Mouse (Mus musculus) neural tube, embryonic 12.5 days (tissue): Measurements from ENCODE around the gene Olfr272. TPM values are rescaled to one million over a fixed set of nuclear protein-coding genes. Genes with fewer than 3 reads are reported as not detected.
A peak's percentile ranks its signal among the peaks of the same experiment; 100 is the strongest.

Experiments used
- ATAC-seq: fragments of 200-750 bp; cut with Nextera tagmentation; 2 replicates; pipeline ENCODE4 v1.8.0; 2017; ENCODE audit warnings: low read depth, mild to moderate bottlenecking, moderate TSS enrichment, moderate library complexity; ENCODE audit not compliant: low FRiP score
- H3K27ac ChIP-seq: fragments of 300-500 bp; sonication (generic); 2 replicates; pipeline ENCODE4 v1.5.1; 2016
- H3K27me3 ChIP-seq: fragments of 300-500 bp; sonication (generic); replicated peaks from 2 replicates; pipeline ENCODE4 v1.6.1; 2016; ENCODE audit warnings: mild to moderate bottlenecking
- H3K36me3 ChIP-seq: fragments of 300-500 bp; sonication (generic); 2 replicates; pipeline ENCODE4 v1.6.1; 2016; ENCODE audit warnings: mild to moderate bottlenecking
- H3K4me1 ChIP-seq: fragments of 300-500 bp; sonication (generic); 2 replicates; pipeline ENCODE4 v1.6.1; 2016
- H3K4me2 ChIP-seq: fragments of 300-500 bp; sonication (generic); replicated peaks from 2 replicates; pipeline ENCODE4 v1.6.1; 2016; ENCODE audit warnings: mild to moderate bottlenecking
- H3K4me3 ChIP-seq: fragments of 300-500 bp; sonication (generic); 2 replicates; pipeline ENCODE4 v1.5.1; 2016
- H3K9ac ChIP-seq: fragments of 300-500 bp; sonication (generic); 2 replicates; pipeline ENCODE4 v1.6.1; 2016; ENCODE audit warnings: mild to moderate bottlenecking
- H3K9me3 ChIP-seq: fragments of 300-500 bp; sonication (generic); 2 replicates; pipeline ENCODE4 v1.6.1; 2016; ENCODE audit warnings: mild to moderate bottlenecking
- WGBS: fragments of 180-500 bp; shearing (Covaris S2); methylation state at CpG from one replicate; pipeline ENCODE4 v1.1.7; 2016; 5-methylcytosine and 5-hydroxymethylcytosine counted together
- polyA plus RNA-seq: library from polyadenylated mRNA; unstranded; fragments of >200 nt; fragmentation: Nextera tagmentation; extraction: Ambion mirVana; gene quantifications from 2 replicates; pipeline ENCODE4 v1.2.1, GENCODE M21; 2016

The Olfr272 gene
- polyA plus RNA-seq, result not detected in 2 replicates

DNA sequence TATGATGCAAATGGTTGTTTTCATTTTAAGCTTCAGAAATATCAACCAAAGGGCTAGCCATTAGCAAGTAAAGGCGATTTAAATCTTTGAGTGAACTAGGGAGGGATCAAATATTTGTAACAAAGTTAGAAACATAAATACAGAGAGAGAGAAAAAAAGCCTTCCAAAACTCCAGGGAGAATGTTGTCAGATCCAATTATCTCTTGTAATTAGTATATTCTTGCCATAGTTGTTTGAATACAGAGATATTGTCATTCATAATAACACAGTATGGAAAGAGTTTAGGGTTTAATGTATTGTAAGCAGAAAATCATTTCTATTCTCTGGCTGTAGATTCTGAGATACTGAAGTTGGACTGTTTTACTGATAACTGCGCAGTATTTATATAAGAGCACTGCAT is at the start of gene Olfr272:
TSS of gene Olfr272 (minus strand) at position 101 of the 400 bp plus-strand sequence.
- Histone ChIP-seq H3K9me3 (no peaks in the 10 kb centered on the region), H3K4me3 (no peak within 1 kb of the TSS), H3K27me3 (no peaks in the 10 kb centered on the region), H3K4me1 (no peaks in the 10 kb centered on the region), H3K9ac (no peak within 1 kb of the TSS), H3K27ac (no peak within 1 kb of the TSS), H3K36me3 (no peaks in the 10 kb centered on the region), H3K4me2 (no peak within 1 kb of the TSS)
- no peak for ATAC-seq
- 89% methylated on average over 2 of the region's 2 CpGs for WGBS

DNA sequence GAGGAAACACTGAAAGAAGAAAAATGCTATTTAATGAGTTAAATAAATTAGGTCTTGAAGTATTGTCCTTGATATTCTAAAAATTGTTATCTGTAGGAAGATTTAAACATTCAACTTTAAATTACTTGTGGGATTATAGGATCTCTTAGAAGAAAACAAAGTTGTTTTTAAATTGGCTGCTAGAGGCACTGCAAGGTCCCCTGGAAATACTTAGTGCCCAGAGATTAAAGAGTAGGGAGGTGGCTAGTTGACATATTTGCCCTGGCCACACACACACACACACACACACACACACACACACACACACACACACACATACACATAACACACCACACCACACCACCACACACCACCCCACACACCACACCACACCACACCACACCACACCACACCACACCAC is 45.3 kb upstream of the Olfr272 start, which contains the start of gene Olfr270:
TSS of gene Olfr270 (plus strand) at position 301 of the 400 bp plus-strand sequence.
- ATAC-seq, result no peak
- Histone ChIP-seq H3K27ac (no peak within 1 kb of the TSS), H3K9ac (no peak within 1 kb of the TSS), H3K36me3 (no peaks in the 10 kb centered on the region), H3K9me3 (no peaks in the 10 kb centered on the region), H3K4me2 (no peak within 1 kb of the TSS), H3K4me3 (no peak within 1 kb of the TSS), H3K4me1 (no peaks in the 10 kb centered on the region), H3K27me3 (no peaks in the 10 kb centered on the region)

DNA sequence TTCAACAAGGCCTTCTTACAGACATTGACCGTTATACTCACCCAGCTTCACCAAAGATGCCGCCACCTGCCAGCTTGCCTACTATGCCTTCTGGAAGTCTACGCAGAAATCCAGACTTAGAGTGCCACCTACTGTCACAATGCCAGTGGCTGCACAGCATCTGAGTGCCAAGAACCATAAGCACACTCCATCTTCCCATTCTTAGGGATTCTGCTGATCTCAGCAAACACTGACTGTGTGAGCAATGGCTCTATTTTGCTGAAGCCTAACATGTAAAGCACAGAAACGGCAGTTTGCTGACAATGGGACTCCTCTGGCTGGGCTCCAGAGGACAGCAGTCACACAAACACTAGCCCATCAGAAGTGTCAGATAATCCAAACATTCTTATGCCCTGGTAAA is 39.7 kb upstream of the Olfr272 start:
- H3K9ac ChIP-seq, result no peak overlapping the region
- H3K4me2 ChIP-seq, result no peak overlapping the region
- no peaks in the 10 kb centered on the region for H3K9me3 ChIP-seq
- H3K27me3 ChIP-seq, result no peaks in the 10 kb centered on the region
- H3K4me1 ChIP-seq, result no peaks in the 10 kb centered on the region
- 44% methylated on average over 4 of the region's 4 CpGs for WGBS
- H3K36me3 ChIP-seq, result no peaks in the 10 kb centered on the region
- peak; percentile 25; the same call in 1 of the 2 replicates for ATAC-seq
- H3K27ac ChIP-seq, result no peak overlapping the region
- no peak overlapping the region for H3K4me3 ChIP-seq

DNA sequence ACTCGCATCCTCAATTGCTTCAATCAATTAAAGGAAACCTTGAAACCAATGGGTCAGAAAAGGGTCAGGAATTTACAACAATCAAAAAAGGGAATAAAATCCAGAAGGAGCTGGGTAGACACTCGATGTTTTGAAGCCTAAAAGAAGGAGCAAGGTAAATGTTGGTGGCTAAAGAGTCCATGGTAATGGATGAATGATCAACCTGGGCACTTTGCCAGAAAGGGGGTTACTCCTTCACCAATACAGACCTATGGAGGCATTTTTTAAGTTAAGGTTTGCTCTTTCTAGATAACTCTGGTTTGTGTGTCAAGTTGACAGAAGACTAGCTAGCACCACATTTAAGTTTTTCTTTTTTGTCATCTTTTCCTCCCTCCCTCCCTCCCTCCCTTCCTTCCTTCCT is 30.0 kb upstream of the Olfr272 start:
- Histone ChIP-seq H3K9me3 (no peaks in the 10 kb centered on the region), H3K4me3 (no peak overlapping the region), H3K27me3 (no peaks in the 10 kb centered on the region), H3K4me1 (no peaks in the 10 kb centered on the region), H3K27ac (no peak overlapping the region), H3K9ac (no peak overlapping the region), H3K4me2 (no peak overlapping the region), H3K36me3 (no peaks in the 10 kb centered on the region)
- ATAC-seq, result no peak
- 78% methylated on average over 2 of the region's 2 CpGs for WGBS

DNA sequence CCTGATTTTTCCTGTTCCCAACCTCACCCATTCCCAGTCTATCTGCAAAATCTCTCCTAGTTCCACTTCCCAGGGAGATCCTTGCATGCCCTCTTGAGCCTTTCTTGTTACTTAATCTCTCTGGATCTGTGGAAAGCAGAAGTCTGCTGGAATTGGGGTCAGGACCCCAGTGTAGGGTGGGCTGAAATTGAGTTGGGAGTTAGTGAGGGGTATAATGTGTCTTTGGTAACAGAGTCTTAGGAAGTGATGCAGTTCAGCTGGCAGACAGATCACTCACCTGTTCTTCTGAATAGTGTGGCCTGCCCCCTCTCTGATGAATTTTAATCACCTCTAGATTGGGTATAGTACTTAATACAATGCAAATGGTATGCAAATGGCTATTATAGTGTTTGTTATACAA is 27.7 kb upstream of the Olfr272 start:
- no peak overlapping the region for H3K27ac ChIP-seq
- H3K9ac ChIP-seq, result no peak overlapping the region
- H3K27me3 ChIP-seq, result no peaks in the 10 kb centered on the region
- no peak overlapping the region for H3K4me3 ChIP-seq
- no peaks in the 10 kb centered on the region for H3K36me3 ChIP-seq
- H3K4me1 ChIP-seq, result no peaks in the 10 kb centered on the region
- H3K9me3 ChIP-seq, result no peaks in the 10 kb centered on the region
- ATAC-seq, result no peak
- H3K4me2 ChIP-seq, result no peak overlapping the region

DNA sequence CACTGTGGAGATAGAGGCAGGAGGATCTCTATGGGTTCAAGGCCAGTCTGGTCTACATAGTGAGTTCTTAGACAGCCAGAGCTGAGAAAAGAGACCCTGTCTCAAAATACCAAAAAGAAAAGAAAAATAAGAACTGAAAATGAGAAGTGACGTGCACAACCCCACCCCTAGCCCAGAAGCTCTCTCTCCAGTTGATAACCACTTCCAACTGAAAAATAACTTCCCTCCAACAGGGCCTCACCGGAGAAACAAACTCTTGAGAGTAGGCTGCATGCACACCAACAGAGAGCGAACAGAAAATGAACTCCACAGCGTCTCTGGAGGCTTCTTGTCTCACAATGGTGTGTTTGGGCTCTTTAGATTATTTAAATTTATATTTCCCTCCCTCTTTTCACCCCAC is 11.5 kb upstream of the Olfr272 start:
- Histone ChIP-seq H3K4me2 (no peak overlapping the region), H3K27me3 (no peaks in the 10 kb centered on the region)
- 93% methylated on average over 4 of the region's 4 CpGs for WGBS

DNA sequence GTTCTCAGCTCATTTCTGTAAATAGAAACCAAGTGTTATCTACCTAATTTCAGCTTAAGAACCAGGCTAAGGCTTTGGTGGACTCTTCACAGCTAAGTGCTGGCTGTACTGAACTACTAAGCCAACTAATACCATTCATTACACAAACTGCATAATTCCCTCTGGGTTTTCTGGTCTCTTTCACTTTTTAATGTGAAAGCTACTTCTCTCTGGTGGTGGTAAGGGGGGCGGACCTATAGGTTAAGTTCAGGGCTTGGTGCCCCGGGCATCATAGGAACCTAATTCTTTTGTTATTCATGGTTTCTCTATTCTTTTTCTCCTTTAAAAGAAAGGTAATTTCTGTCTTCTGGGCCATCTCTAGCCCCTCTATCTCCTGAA is 1.7 kb downstream of the Olfr272 start:
- 83% methylated on average over 2 of the region's 2 CpGs for WGBS
- H3K4me2 ChIP-seq, result no peak overlapping the region
- no peaks in the 10 kb centered on the region for H3K27me3 ChIP-seq
- ATAC-seq, result no peak
- no peaks in the 10 kb centered on the region for H3K36me3 ChIP-seq
- H3K4me3 ChIP-seq, result no peak overlapping the region
- no peak overlapping the region for H3K27ac ChIP-seq
- H3K9ac ChIP-seq, result no peak overlapping the region
- H3K9me3 ChIP-seq, result no peaks in the 10 kb centered on the region
- no peaks in the 10 kb centered on the region for H3K4me1 ChIP-seq

More for the DNA sequence above, 11.5 kb upstream of the Olfr272 start:
- no peaks in the 10 kb centered on the region for H3K9me3 ChIP-seq
- H3K27ac ChIP-seq, result no peak overlapping the region
- no peaks in the 10 kb centered on the region for H3K4me1 ChIP-seq
- ATAC-seq, result no peak
- no peak overlapping the region for H3K9ac ChIP-seq
- H3K36me3 ChIP-seq, result no peaks in the 10 kb centered on the region
- H3K4me3 ChIP-seq, result no peak overlapping the region

DNA sequence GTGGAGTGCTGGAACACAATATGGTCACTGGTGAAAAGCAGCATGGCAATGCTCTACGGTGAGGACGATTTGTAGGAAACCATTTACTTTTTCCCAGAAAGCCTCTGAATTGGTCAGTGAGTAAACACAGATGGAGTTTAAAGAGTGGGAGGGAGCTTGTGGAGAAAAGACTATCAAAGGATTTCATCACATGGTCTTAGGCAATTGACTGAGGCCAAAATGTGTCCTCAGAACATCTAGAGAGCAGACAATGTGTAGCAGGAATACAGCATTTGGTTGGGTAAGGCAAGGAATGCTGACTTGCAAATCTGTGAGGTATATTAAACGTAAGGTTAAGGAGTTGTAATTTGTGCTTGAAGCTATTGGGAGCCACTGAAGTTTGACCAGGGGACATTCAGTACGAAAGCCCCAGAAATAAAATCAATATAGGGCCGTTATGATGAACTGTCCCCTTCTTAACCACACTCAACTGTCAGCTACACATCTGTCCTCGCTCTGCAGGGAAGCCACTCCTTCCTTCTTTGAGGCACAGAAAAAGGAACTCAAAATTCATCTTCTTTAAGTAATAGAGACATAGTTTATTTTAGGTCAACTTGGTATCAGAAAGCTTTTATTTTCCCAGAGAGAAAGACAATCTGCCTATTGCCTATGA is 2.2 kb downstream of the Olfr272 start:
- H3K27me3 ChIP-seq, result no peaks in the 10 kb centered on the region
- no peak overlapping the region for H3K9ac ChIP-seq
- H3K4me2 ChIP-seq, result no peak overlapping the region
- ATAC-seq, result no peak
- H3K36me3 ChIP-seq, result no peaks in the 10 kb centered on the region
- H3K4me1 ChIP-seq, result no peaks in the 10 kb centered on the region
- WGBS, result 84% methylated on average over 6 of the region's 6 CpGs
- H3K27ac ChIP-seq, result no peak overlapping the region
- no peaks in the 10 kb centered on the region for H3K9me3 ChIP-seq
- no peak overlapping the region for H3K4me3 ChIP-seq

DNA sequence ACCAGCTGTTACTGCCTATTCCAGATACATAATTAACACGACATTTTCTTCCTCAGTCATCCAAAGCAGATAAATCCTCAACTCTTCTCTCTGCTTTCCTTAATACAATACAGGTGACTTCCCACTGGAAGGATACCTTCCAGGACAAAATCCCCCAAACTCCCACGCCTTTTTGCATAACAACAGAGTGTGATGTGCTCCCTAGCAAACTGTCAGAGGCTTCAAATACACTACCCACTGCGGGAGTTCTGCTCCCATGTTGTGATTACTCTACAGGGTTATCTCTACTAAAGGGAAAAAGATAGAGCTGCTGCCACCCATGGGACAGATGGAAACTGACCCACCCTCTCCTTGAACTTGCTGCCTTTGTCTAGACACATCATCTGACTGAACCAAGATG is 6.6 kb downstream of the Olfr272 start:
- no peak overlapping the region for H3K4me3 ChIP-seq
- H3K27me3 ChIP-seq, result no peaks in the 10 kb centered on the region
- H3K9ac ChIP-seq, result no peak overlapping the region
- no peak for ATAC-seq
- no peaks in the 10 kb centered on the region for H3K4me1 ChIP-seq
- WGBS, result 49% methylated on average over 3 of the region's 3 CpGs
- no peak overlapping the region for H3K4me2 ChIP-seq
- no peak overlapping the region for H3K27ac ChIP-seq
- H3K9me3 ChIP-seq, result no peaks in the 10 kb centered on the region
- H3K36me3 ChIP-seq, result no peaks in the 10 kb centered on the region

DNA sequence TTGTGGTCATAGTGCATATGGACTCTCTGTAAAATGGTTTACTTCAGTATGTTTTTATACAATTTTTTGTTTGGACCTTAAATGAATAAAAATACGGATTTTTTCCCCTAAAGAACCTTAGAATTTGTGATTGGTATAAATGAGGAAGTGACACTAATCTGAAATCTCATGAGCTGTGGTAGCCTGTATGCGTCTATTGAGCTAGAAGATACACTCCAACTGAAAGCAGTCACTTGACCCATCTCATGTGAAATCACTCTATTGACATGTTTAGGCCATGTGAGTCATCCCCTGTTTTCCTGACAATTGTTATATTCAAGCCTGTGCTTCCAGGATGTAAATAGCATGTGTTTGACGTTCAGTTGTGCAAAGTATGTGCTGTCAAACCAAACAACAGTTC is 9.4 kb downstream of the Olfr272 start:
- Histone ChIP-seq H3K9me3 (no peaks in the 10 kb centered on the region), H3K9ac (no peak overlapping the region), H3K27ac (no peak overlapping the region), H3K4me1 (no peaks in the 10 kb centered on the region), H3K27me3 (no peaks in the 10 kb centered on the region), H3K4me2 (no peak overlapping the region), H3K4me3 (no peak overlapping the region), H3K36me3 (no peaks in the 10 kb centered on the region)
- WGBS, result 81% methylated on average over 3 of the region's 3 CpGs
- ATAC-seq, result no peak

DNA sequence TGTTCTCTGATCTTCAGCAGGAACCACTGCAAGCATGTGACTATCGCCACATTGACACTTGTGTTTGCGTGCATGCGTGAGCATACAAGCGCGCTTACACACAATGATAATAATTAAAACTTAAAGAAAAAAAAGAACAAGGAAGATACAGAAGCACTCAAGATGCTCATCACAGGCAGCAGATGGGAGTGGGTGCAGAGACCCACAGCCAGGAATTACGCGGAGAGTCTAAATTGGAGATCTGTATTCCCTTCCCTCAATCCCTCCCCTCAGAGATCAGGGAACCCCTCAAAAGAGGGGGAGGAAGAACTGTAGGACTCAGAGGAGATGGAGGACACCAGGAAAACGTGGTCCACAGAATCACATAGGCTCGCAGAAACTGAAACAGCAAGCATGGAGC is 54.8 kb downstream of the Olfr272 start:
- Histone ChIP-seq H3K9ac (no peak overlapping the region), H3K27ac (no peak overlapping the region), H3K36me3 (no peaks in the 10 kb centered on the region), H3K27me3 (no peaks in the 10 kb centered on the region), H3K4me2 (no peak overlapping the region), H3K4me3 (no peak overlapping the region), H3K9me3 (no peaks in the 10 kb centered on the region), H3K4me1 (no peaks in the 10 kb centered on the region)
- ATAC-seq, result no peak
- WGBS, result 93% methylated on average over 9 of the region's 9 CpGs
